Mouse (Mus musculus) gastrocnemius, adult 18-20 months (tissue): Measurements from ENCODE around the gene Il31. TPM values are rescaled to one million over a fixed set of nuclear protein-coding genes. Genes with fewer than 3 reads are reported as not detected.
A peak's percentile ranks its signal among the peaks of the same experiment; 100 is the strongest.
"Not testable (repeated sequence)": the region's sequence is repeated elsewhere in the genome, so short reads cannot be mapped to it uniquely, and the experiment has no call there.

Experiments used
- DNase-seq: peaks from one replicate; pipeline ENCODE4 v3.0.0; 2021; ENCODE audit warnings: low spot score
- long read RNA-seq, 2 experiments: library from polyadenylated mRNA; stranded (forward); transcript quantifications; one replicate each; pipeline ENCODE4 v2.0.0; 2021
- total RNA-seq, 2 experiments: library from RNA; stranded (reverse); gene quantifications; 2 replicates each; pipeline ENCODE4 v1.2.3; 2021

Il31 gene
- total RNA-seq, result not detected
- long read RNA-seq, experiment 1, result 0 reads
- long read RNA-seq, experiment 2, result 0 reads

- DNase-seq, result no peak
These were observed at the start of gene Il31, which contains the start of gene Lrrc43 for GRCm38 (mm10) chr5:123489112-123489785. Gene Il31 (minus strand): TSS chr5:123489489. Gene Lrrc43 (plus strand): TSS chr5:123489305.

- DNase-seq, result no peak
These were observed 44.5 kb upstream of the Il31 start for GRCm38 (mm10) chr5:123533801-123534200.

- DNase-seq, result no peak
These were observed 40.8 kb upstream of the Il31 start for GRCm38 (mm10) chr5:123530056-123530455.

- no peak for DNase-seq
These were observed 39.4 kb upstream of the Il31 start for GRCm38 (mm10) chr5:123528641-123529040.

- DNase-seq, result no peak
These were observed 36.7 kb upstream of the Il31 start for GRCm38 (mm10) chr5:123525916-123526495.

- no peak for DNase-seq
These were observed 36.0 kb upstream of the Il31 start, which contains the start of gene Gm49027 for GRCm38 (mm10) chr5:123525281-123525680. Gene Gm49027 (minus strand): TSS chr5:123525488.

- no peak for DNase-seq
These were observed 35.1 kb upstream of the Il31 start for GRCm38 (mm10) chr5:123524393-123524750.

- DNase-seq, result peak; percentile 98
These were observed 34.6 kb upstream of the Il31 start, which contains the start of gene Diablo for GRCm38 (mm10) chr5:123523692-123524392. Gene Diablo (minus strand): TSS chr5:123524176.

- no peak for DNase-seq
These were observed 32.9 kb upstream of the Il31 start for GRCm38 (mm10) chr5:123522166-123522565.

- no peak for DNase-seq
These were observed 32.3 kb upstream of the Il31 start for GRCm38 (mm10) chr5:123521621-123522020.

- no peak for DNase-seq
These were observed 31.4 kb upstream of the Il31 start for GRCm38 (mm10) chr5:123520666-123521065.

GRCm38 (mm10) chr5:123514871-123515270 is 25.6 kb upstream of the Il31 start:
- no peak for DNase-seq

GRCm38 (mm10) chr5:123512102-123512501 is 22.8 kb upstream of the Il31 start:
- no peak for DNase-seq

- DNase-seq, result not testable (repeated sequence)
These were observed 22.1 kb upstream of the Il31 start for GRCm38 (mm10) chr5:123511426-123511825.

- no peak for DNase-seq
These were observed 20.9 kb upstream of the Il31 start, which contains the start of gene B3gnt4 for GRCm38 (mm10) chr5:123510160-123510559. Gene B3gnt4 (plus strand): TSS chr5:123510460.

- no peak for DNase-seq
These were observed 19.6 kb upstream of the Il31 start for GRCm38 (mm10) chr5:123508921-123509320.

GRCm38 (mm10) chr5:123507936-123508723 is 18.8 kb upstream of the Il31 start:
- DNase-seq, result peak; percentile 71

- DNase-seq, result no peak
These were observed 12.7 kb upstream of the Il31 start for GRCm38 (mm10) chr5:123501973-123502372.

- no peak for DNase-seq
These were observed 10.4 kb upstream of the Il31 start for GRCm38 (mm10) chr5:123499717-123500116.

GRCm38 (mm10) chr5:123489935-123490334 is 646 bp upstream of the Il31 start:
- DNase-seq, result peak; percentile 71

- no peak for DNase-seq
These were observed 1.5 kb downstream of the Il31 start for GRCm38 (mm10) chr5:123487659-123488395.
